Mouse (Mus musculus) limb, embryonic 11.5 days (tissue): ENCODE data around the gene Dgkg. TPM values are rescaled to one million over a fixed set of nuclear protein-coding genes. Genes with fewer than 3 reads are reported as not detected.

Experiments used
- ATAC-seq: fragments of 200-750 bp; cut with Nextera tagmentation; 2 replicates; pipeline ENCODE4 v1.8.0; 2017; ENCODE audit warnings: low read depth; ENCODE audit not compliant: insufficient number of reproducible peaks, low FRiP score, low TSS enrichment
- DNase-seq: peaks from one replicate; pipeline ENCODE4 v3.0.0-alpha.2; 2015; ENCODE audit warnings: low spot score
- H3K27ac ChIP-seq: fragments of 300-500 bp; sonication (generic); replicated peaks from 2 replicates; pipeline ENCODE4 v1.5.1; 2014; ENCODE audit warnings: low read depth, mild to moderate bottlenecking, low read length
- H3K27me3 ChIP-seq: fragments of 300-500 bp; sonication (generic); 2 replicates; pipeline ENCODE4 v1.6.1; 2014; ENCODE audit warnings: mild to moderate bottlenecking, low read length, mixed read lengths; ENCODE audit not compliant: control insufficient read depth, insufficient read depth
- H3K36me3 ChIP-seq: fragments of 300-500 bp; sonication (generic); 2 replicates; pipeline ENCODE4 v1.6.1; 2014; ENCODE audit warnings: mild to moderate bottlenecking, low read length, moderate library complexity, mixed read lengths; ENCODE audit not compliant: control insufficient read depth, insufficient read depth
- H3K4me1 ChIP-seq: fragments of 300-500 bp; sonication (generic); 2 replicates; pipeline ENCODE4 v1.6.1; 2014; ENCODE audit warnings: low read length, mixed read lengths; ENCODE audit not compliant: control insufficient read depth, insufficient read depth
- H3K4me2 ChIP-seq: fragments of 300-500 bp; sonication (generic); 2 replicates; pipeline ENCODE4 v1.6.1; 2014; ENCODE audit warnings: low read depth, mild to moderate bottlenecking, moderate library complexity; ENCODE audit not compliant: severe bottlenecking
- H3K4me3 ChIP-seq: fragments of 300-500 bp; sonication (generic); 2 replicates; pipeline ENCODE4 v1.5.1; 2014; ENCODE audit warnings: low read depth, low read length
- H3K9ac ChIP-seq: fragments of 300-500 bp; sonication (generic); 2 replicates; pipeline ENCODE4 v1.6.1; 2014; ENCODE audit warnings: mild to moderate bottlenecking, low read length
- H3K9me3 ChIP-seq: fragments of 300-500 bp; sonication (generic); 2 replicates; pipeline ENCODE4 v1.6.1; 2016; ENCODE audit warnings: low read length; ENCODE audit not compliant: control insufficient read depth
- WGBS: fragments of 180-500 bp; shearing (Covaris S2); extraction: QIAGEN DNeasy Blood & Tissue Kit; methylation state at CpG from one replicate; pipeline ENCODE4 v1.1.7; 2014; 5-methylcytosine and 5-hydroxymethylcytosine counted together
- polyA plus RNA-seq: library from polyadenylated mRNA; unstranded; fragments of >200 nt; fragmentation: Nextera tagmentation; extraction: Ambion mirVana; gene quantifications from 2 replicates; pipeline ENCODE4 v1.2.1, GENCODE M21; 2014

Dgkg gene
- polyA plus RNA-seq, 1 experiment from 2014 or later, result 0.16 TPM

DNA sequence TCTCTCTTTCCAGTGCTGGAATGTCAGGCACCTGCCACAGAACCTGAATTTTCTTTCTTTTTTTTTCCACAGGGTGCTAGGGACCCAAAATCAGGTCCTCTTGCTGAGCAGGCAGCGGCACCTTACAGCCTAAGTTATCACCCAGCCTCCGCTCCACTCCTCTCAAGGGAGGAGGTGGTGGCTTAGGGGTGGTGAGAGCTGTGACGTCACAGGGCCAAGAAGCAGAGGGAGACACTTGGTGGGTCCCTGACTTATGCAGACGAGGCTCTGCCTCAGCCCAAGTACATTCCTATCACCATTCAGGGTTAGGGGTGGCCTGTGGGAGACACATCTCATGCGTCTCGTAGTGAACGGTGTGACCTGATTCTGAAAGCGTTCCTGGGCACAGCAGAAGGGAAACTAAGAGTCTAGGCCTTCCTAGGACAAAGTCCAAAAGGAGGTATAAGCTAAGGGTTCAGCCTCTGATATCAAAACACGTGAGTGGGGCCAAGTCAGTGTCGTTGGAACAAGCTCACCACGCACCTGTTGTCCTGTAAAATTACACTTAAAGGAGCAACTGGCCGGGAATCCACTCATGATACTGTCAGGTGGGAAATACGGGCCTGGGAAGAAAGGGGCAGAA, 35.6 kb downstream of the Dgkg start:
- no peak for ATAC-seq
- DNase-seq, result no peak
- Histone ChIP-seq H3K27ac (no peak overlapping the region), H3K4me1 (peaks cover 2% of the 10 kb centered on the region; the same call in 1 of the 2 replicates), H3K27me3 (no peaks in the 10 kb centered on the region), H3K4me2 (no peak overlapping the region), H3K4me3 (no peak overlapping the region), H3K9ac (no peak overlapping the region), H3K36me3 (no peaks in the 10 kb centered on the region), H3K9me3 (no peaks in the 10 kb centered on the region)
- WGBS, result 82% methylated on average over 13 of the region's 13 CpGs

DNA sequence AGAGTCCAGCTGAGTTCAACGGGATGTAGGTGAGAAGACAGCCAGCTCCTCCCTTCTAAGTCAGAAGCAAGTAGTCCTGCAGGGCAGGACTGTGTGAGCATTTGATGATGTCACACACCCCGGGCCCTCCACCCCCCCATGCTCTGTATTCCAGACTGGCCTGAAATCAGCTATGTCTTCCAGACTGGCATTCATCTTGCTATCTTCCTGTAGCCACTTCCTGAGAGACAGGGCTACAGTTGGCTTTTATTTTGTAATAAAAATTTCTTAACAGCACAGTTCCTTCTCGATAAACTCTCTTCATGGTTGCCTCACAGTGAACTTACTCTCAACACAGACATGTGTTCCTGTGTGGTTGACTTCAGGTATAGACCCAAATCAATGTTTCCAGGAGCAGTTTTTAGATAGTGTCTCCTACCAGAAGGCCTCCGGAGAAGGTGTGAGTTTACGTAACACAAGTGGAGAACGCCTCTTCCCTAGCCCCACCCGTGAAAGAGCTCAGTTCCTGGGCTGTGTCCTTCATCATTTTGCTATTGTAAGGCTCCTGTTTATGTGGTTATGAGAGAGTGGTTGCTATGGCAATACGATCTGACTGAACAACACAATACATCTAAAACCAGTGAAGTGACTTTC, 38.5 kb downstream of the Dgkg start:
- H3K4me3 ChIP-seq, result no peak overlapping the region
- no peak overlapping the region for H3K9ac ChIP-seq
- no peak for DNase-seq
- H3K9me3 ChIP-seq, result no peaks in the 10 kb centered on the region
- peaks cover 2% of the 10 kb centered on the region; the same call in 1 of the 2 replicates for H3K4me1 ChIP-seq
- H3K27me3 ChIP-seq, result no peaks in the 10 kb centered on the region
- H3K27ac ChIP-seq, result no peak overlapping the region
- H3K4me2 ChIP-seq, result no peak overlapping the region
- no peaks in the 10 kb centered on the region for H3K36me3 ChIP-seq
- ATAC-seq, result no peak
- WGBS, result 78% methylated on average over 8 of the region's 8 CpGs

DNA sequence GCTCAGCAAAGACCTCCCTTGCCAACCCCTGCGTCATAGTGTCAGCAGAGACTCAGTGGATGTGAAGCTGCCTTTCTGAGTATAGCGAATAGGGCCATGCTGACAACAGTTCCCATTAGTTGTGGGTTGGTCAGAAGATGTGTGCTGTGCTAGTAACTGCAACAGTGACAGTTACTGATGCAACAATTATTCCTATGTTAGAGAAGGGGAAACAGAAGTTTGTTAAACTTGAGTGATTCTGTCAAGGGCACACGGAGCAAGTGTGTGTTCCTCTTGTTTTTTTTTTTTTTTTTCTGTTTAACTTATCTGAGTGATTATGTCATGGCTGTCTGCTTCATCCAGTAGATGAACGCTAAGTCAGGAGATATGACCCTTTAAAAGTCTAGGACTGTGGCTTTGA, 41.2 kb downstream of the Dgkg start:
- DNase-seq (no peak), ATAC-seq (no peak)
- H3K9me3 ChIP-seq, result no peaks in the 10 kb centered on the region
- H3K4me1 ChIP-seq, result no peaks in the 10 kb centered on the region
- WGBS, result 91% methylated on average over 4 of the region's 4 CpGs
- H3K27ac ChIP-seq, result no peak overlapping the region
- no peak overlapping the region for H3K4me3 ChIP-seq
- no peak overlapping the region for H3K9ac ChIP-seq
- no peak overlapping the region for H3K4me2 ChIP-seq
- H3K36me3 ChIP-seq, result no peaks in the 10 kb centered on the region
- no peaks in the 10 kb centered on the region for H3K27me3 ChIP-seq

DNA sequence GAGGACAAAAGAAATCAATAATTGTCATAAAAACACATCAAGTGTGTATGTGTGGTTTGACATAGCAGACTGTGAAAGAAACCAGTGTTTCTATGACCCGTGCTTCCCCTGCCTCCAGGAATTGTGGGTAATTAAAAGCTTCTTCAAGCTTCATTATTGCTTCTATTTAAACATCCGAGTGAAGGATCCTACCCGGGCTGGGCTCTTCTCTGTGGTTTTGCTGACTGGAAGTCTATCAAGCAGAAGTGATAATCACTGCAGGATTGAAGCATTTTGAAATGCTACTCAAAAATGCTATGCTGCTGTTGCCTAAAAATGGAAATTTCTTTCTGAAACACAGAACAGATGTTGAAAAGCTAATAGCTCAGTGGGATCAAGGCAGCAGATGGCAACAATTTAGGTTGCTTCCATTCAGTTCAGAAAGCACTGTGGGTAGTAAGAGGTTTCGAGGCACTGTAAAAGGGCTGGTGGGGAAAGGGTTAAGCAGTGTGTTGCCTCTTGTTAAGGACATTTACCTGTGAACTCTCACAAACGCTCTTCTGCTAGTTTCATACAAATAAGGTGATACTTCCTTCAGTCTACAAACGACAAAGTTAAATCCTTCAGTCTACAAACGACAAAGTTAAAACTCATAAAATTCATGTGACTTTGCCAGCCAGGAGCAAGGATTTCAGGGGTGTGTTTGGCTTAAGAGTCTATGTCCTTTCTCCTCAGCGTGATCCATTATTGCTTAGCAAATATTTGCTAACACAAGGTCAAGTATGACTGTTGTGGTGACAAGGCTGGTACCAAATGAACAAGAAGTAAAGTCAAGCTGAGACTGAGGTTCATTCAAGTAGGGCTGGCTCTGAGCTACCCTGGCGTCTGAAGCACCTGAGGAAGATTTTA, 43.6 kb downstream of the Dgkg start:
- Histone ChIP-seq H3K4me3 (no peak overlapping the region), H3K27ac (no peak overlapping the region), H3K36me3 (no peaks in the 10 kb centered on the region), H3K4me1 (no peaks in the 10 kb centered on the region), H3K27me3 (no peaks in the 10 kb centered on the region), H3K9ac (no peak overlapping the region), H3K9me3 (no peaks in the 10 kb centered on the region), H3K4me2 (no peak overlapping the region)
- DNase-seq (no peak), ATAC-seq (no peak)
- WGBS, result 42% methylated on average over 9 of the region's 9 CpGs

DNA sequence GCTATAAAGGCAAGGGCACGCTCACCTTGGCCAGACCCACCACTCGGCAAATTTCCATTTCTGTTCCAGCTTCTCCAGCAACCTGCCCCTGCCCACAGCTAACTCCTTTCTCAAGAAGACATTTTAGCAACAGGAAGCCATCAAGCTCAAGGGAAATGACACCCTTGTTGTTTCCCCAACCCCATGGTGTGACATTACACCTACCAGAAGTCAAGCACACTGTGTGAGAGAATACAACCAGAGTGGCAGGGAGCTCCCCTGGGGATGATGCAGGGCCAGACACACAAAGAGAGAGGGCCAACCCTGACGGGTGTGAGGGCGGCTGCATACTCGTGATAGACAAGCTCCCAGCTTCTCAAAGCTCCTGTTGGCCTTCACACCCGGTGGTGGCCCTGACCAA, 49.0 kb downstream of the Dgkg start:
- Histone ChIP-seq H3K9me3 (no peaks in the 10 kb centered on the region), H3K9ac (no peak overlapping the region), H3K4me2 (no peak overlapping the region), H3K27me3 (no peaks in the 10 kb centered on the region), H3K36me3 (no peaks in the 10 kb centered on the region), H3K4me1 (no peaks in the 10 kb centered on the region), H3K4me3 (no peak overlapping the region), H3K27ac (no peak overlapping the region)
- ATAC-seq, result no peak
- no peak for DNase-seq
- WGBS, result 28% methylated on average over 6 of the region's 6 CpGs

DNA sequence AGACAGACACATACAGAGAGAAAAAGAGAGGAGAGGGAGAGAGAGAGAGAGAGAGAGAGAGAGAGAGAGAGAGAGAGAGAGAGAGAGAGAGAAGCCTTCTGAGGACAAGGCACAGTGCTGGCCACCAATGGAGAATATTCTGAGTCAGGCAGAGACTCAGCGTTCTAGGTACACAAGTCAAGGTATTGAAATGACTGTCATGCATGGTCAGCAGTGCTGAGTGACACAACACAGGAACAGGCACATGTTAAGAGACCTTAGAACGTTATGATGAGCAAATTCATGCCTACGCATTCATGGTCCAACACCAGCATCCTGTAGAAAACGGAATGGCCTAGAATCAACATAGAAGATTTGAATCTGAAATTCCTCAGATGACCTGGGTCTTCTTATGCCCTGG, 50.0 kb downstream of the Dgkg start:
- ATAC-seq, result no peak
- no peak overlapping the region for H3K4me2 ChIP-seq
- no peaks in the 10 kb centered on the region for H3K27me3 ChIP-seq
- no peak overlapping the region for H3K4me3 ChIP-seq
- H3K9me3 ChIP-seq, result no peaks in the 10 kb centered on the region
- no peak for DNase-seq
- H3K27ac ChIP-seq, result no peak overlapping the region
- no peaks in the 10 kb centered on the region for H3K4me1 ChIP-seq
- 90% methylated on average over 4 of the region's 4 CpGs for WGBS
- no peak overlapping the region for H3K9ac ChIP-seq
- H3K36me3 ChIP-seq, result no peaks in the 10 kb centered on the region

DNA sequence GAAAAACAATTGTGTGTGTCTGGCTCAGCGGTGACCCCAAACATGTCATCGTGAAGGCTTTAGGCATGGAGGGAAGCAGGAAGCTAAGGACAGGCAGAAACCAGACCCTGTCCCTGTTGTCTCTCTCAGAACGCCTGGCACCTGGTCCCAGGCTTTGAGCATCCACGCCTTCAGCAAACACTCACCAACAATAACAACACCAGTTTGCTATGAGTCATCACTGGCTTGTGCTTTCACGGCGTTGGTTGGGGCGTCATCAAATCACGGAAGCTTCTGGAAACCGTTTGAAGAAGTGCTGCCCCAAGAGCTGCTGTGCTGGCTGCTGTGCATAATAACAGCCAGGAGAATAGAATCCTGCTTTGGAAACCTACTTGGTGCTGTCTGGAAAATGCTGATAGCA, 54.6 kb downstream of the Dgkg start:
- Histone ChIP-seq H3K36me3 (no peaks in the 10 kb centered on the region), H3K27me3 (no peaks in the 10 kb centered on the region), H3K9ac (no peak overlapping the region), H3K9me3 (no peaks in the 10 kb centered on the region), H3K27ac (no peak overlapping the region), H3K4me1 (no peaks in the 10 kb centered on the region), H3K4me2 (no peak overlapping the region), H3K4me3 (no peak overlapping the region)
- ATAC-seq, result no peak
- 86% methylated on average over 9 of the region's 9 CpGs for whole genome bisulfite sequencing
- DNase-seq, result no peak

DNA sequence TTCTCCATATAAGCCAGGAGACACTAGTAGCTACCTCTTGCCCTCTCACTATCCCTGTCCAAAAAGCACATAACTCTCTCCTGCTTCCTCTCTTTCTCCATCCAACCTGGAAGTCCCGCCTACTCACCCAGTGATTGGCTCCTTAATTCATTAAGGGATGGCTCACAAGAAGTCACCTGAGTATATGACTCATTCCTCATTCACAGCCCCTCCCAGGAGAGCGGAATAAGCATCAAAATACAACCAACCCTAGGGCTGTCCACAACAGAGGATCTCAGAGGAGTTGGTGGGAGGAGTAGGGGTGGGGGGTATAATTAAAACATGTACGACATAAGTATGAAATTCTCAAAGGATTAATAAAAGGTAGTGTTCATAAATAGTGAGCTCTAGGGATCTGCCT, 55.3 kb downstream of the Dgkg start:
- no peaks in the 10 kb centered on the region for H3K27me3 ChIP-seq
- ATAC-seq, result no peak
- H3K4me3 ChIP-seq, result no peak overlapping the region
- no peak overlapping the region for H3K27ac ChIP-seq
- no peak overlapping the region for H3K4me2 ChIP-seq
- no peaks in the 10 kb centered on the region for H3K9me3 ChIP-seq
- WGBS, result 85% methylated on average over 3 of the region's 3 CpGs
- no peaks in the 10 kb centered on the region for H3K4me1 ChIP-seq
- no peak for DNase-seq
- no peak overlapping the region for H3K9ac ChIP-seq
- H3K36me3 ChIP-seq, result no peaks in the 10 kb centered on the region
